Mouse (Mus musculus) forebrain, embryonic 14.5 days (tissue): ENCODE data around the gene Socs2. TPM values are rescaled to one million over a fixed set of nuclear protein-coding genes. Genes with fewer than 3 reads are reported as not detected.

ENCODE experiments used
- ATAC-seq: fragments of 200-750 bp; cut with Nextera tagmentation; 2 replicates; pipeline ENCODE4 v1.8.0; 2017; ENCODE audit warnings: mild to moderate bottlenecking, moderate library complexity
- DNase-seq: peaks from one replicate; pipeline ENCODE4 v3.0.0-alpha.2; 2015; ENCODE audit warnings: low spot score
- H3K27ac ChIP-seq: fragments of 300-500 bp; sonication (generic); 2 replicates; pipeline ENCODE4 v1.5.1; 2014; ENCODE audit warnings: low read depth, mild to moderate bottlenecking, control low read depth, low read length, moderate library complexity
- H3K27me3 ChIP-seq: fragments of 300-500 bp; sonication (generic); replicated peaks from 2 replicates; pipeline ENCODE4 v1.6.1; 2014; ENCODE audit warnings: low read length, control low read depth, mixed read lengths; ENCODE audit not compliant: control insufficient read depth, insufficient read depth
- H3K36me3 ChIP-seq: fragments of 300-500 bp; sonication (generic); 2 replicates; pipeline ENCODE4 v1.6.1; 2014; ENCODE audit warnings: low read length, control low read depth; ENCODE audit not compliant: control insufficient read depth, insufficient read depth
- H3K4me1 ChIP-seq: fragments of 300-500 bp; sonication (generic); 2 replicates; pipeline ENCODE4 v1.6.1; 2014; ENCODE audit warnings: antibody characterized with exemption, low read length, control low read depth; ENCODE audit not compliant: control insufficient read depth, insufficient read depth
- H3K4me2 ChIP-seq: fragments of 300-500 bp; sonication (generic); 2 replicates; pipeline ENCODE4 v1.6.1; 2014; ENCODE audit warnings: mild to moderate bottlenecking, control low read depth, low read length
- H3K4me3 ChIP-seq: fragments of 300-500 bp; sonication (generic); 2 replicates; pipeline ENCODE4 v1.5.1; 2014; ENCODE audit warnings: low read depth, low read length, control low read depth
- H3K9ac ChIP-seq: fragments of 300-500 bp; sonication (generic); 2 replicates; pipeline ENCODE4 v1.6.1; 2014; ENCODE audit warnings: mild to moderate bottlenecking, low read length, control low read depth, moderate library complexity
- H3K9me3 ChIP-seq: fragments of 300-500 bp; sonication (generic); replicated peaks from 2 replicates; pipeline ENCODE4 v1.6.1; 2016; ENCODE audit warnings: low read length, control low read depth, mixed read lengths; ENCODE audit not compliant: control insufficient read depth
- WGBS: fragments of 180-500 bp; shearing (Covaris S2); extraction: QIAGEN DNeasy Blood & Tissue Kit; methylation state at CpG from one replicate; pipeline ENCODE4 v1.1.7; 2014; 5-methylcytosine and 5-hydroxymethylcytosine counted together
- polyA plus RNA-seq: library from polyadenylated mRNA; unstranded; fragments of >200 nt; fragmentation: Nextera tagmentation; extraction: Ambion mirVana; gene quantifications from 2 replicates; pipeline ENCODE4 v1.2.1, GENCODE M21; 2014

Socs2 gene
- polyA plus RNA-seq, 1 experiment from 2014 or later: 145 TPM

- H3K4me1 ChIP-seq: no peaks in the 10 kb centered on the region
- 84% methylated on average over 5 of the region's 5 CpGs for WGBS
- no peak overlapping the region for H3K9ac ChIP-seq
- DNase-seq (no peak), ATAC-seq (no peak)
- no peaks in the 10 kb centered on the region for H3K9me3 ChIP-seq
- H3K4me3 ChIP-seq: no peak overlapping the region
- H3K4me2 ChIP-seq: no peak overlapping the region
- H3K27ac ChIP-seq: no peak overlapping the region
- no peaks in the 10 kb centered on the region for H3K36me3 ChIP-seq
- H3K27me3 ChIP-seq: no peaks in the 10 kb centered on the region
Measured at GRCm38 (mm10) chr10:95453282-95453681, 36.3 kb upstream of the Socs2 start.

DNA sequence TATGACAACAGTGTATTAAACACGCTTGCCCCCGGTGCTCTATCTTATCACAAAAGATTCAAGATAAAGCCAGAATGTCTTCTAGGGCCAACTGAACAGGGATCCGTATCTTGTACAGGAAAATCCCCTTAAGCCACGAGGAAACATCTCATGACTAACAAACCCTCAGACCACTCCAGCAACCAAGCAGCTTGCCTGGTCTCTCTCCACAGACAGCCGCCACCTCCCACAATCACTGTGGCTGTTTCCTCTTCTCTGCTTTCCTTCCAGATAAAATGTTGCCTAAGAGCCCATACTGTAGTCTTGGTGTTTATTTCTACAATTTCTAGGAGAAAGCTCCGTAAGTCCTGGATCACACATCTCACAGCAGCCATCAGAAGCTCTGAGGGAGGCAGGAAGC is 32.1 kb upstream of the Socs2 start:
- WGBS: 94% methylated on average over 6 of the region's 6 CpGs
- Histone ChIP-seq H3K9me3 (no peaks in the 10 kb centered on the region), H3K4me2 (no peak overlapping the region), H3K36me3 (no peaks in the 10 kb centered on the region), H3K4me1 (no peaks in the 10 kb centered on the region), H3K9ac (no peak overlapping the region), H3K27me3 (no peaks in the 10 kb centered on the region), H3K4me3 (no peak overlapping the region), H3K27ac (no peak overlapping the region)
- DNase-seq (no peak), ATAC-seq (no peak)

- ATAC-seq (no peak), DNase-seq (no peak)
- H3K4me3 ChIP-seq: no peak overlapping the region
- 94% methylated on average over 16 of the region's 16 CpGs for WGBS
- H3K27ac ChIP-seq: no peak overlapping the region
- H3K4me1 ChIP-seq: no peaks in the 10 kb centered on the region
- H3K36me3 ChIP-seq: no peaks in the 10 kb centered on the region
- no peaks in the 10 kb centered on the region for H3K27me3 ChIP-seq
- no peaks in the 10 kb centered on the region for H3K9me3 ChIP-seq
- no peak overlapping the region for H3K9ac ChIP-seq
- no peak overlapping the region for H3K4me2 ChIP-seq
Measured at GRCm38 (mm10) chr10:95447954-95448353, 31.0 kb upstream of the Socs2 start.

DNA sequence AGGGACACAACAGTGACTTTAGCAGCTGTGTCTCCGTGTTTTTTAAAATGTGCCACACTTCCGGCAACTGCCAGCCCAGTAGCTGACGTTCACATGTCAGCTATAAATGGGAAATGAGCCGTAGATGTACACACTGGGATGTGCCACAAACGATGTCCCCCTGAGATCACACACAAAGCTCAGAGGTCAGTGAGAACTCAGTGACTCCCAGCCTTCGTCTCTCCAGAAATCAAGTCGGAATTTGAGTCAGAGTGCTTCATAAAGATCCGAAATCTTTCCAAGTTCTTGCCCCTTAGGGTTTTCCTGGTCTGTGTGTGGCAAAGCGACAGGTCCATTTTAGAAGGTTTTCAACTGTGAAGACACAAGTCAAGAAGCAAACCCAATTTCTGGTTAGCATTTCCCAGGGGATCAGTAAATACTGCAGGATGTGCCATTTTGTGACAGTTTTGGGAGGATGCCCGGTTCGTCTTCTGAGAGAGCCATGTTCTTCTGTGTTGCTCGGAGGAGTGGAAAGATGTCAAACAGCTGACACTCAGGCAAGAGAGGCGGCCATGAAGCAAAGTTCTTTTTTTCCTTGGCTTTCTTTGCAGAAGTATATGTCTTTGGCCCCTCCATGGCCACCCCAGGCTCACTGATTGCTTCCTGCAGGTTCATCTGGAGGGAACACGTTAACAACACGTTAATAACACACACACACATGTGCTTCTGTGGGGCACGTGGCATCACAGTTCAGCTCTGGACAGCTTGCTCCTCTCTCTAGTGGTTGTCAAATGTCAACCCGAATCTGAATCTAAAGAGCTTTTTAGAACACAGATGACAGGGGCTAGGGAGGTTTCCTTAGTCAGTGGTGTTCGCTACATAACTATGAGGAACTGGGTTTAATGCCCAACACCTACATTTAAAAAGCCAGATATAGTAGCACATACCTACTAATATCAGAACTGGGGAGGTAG is 28.4 kb upstream of the Socs2 start:
- no peaks in the 10 kb centered on the region for H3K4me1 ChIP-seq
- ATAC-seq (no peak), DNase-seq (no peak)
- no peaks in the 10 kb centered on the region for H3K36me3 ChIP-seq
- no peak overlapping the region for H3K9ac ChIP-seq
- 85% methylated on average over 18 of the region's 18 CpGs for WGBS
- no peak overlapping the region for H3K27ac ChIP-seq
- no peaks in the 10 kb centered on the region for H3K27me3 ChIP-seq
- H3K9me3 ChIP-seq: no peaks in the 10 kb centered on the region
- H3K4me2 ChIP-seq: no peak overlapping the region
- no peak overlapping the region for H3K4me3 ChIP-seq

DNA sequence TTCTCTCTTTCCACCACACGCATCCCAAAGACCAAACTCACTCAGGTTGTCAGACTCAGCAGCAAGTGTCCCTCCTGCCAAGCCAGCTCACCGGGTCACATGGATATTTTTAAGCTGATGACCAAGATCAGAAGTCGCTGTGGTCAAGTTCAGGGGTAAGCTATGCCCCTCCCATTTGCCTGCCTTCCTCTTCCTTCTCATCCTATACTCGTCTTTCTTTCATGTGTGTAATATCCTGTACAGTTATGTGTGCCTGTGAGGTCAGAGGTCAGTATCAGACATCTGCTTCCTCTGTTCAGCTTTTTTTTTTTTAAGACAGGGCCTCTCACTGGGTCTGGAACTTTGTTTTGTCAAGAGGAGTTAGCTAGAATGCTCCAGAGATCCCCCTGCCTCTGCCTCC is 25.4 kb upstream of the Socs2 start:
- DNase-seq: no peak
- Histone ChIP-seq H3K4me2 (no peak overlapping the region), H3K27me3 (no peaks in the 10 kb centered on the region), H3K4me1 (no peaks in the 10 kb centered on the region), H3K36me3 (no peaks in the 10 kb centered on the region), H3K27ac (no peak overlapping the region), H3K4me3 (no peak overlapping the region), H3K9me3 (no peaks in the 10 kb centered on the region), H3K9ac (no peak overlapping the region)
- 91% methylated on average over 4 of the region's 4 CpGs for WGBS
- no peak for ATAC-seq

- no peaks in the 10 kb centered on the region for H3K27me3 ChIP-seq
- no peak overlapping the region for H3K4me2 ChIP-seq
- no peaks in the 10 kb centered on the region for H3K36me3 ChIP-seq
- no peaks in the 10 kb centered on the region for H3K9me3 ChIP-seq
- no peak overlapping the region for H3K4me3 ChIP-seq
- ATAC-seq: no peak
- WGBS: 58% methylated on average over 2 of the region's 2 CpGs
- H3K9ac ChIP-seq: no peak overlapping the region
- no peak overlapping the region for H3K27ac ChIP-seq
- H3K4me1 ChIP-seq: no peaks in the 10 kb centered on the region
- DNase-seq: no peak
Measured at GRCm38 (mm10) chr10:95440566-95440965, 23.6 kb upstream of the Socs2 start.

DNA sequence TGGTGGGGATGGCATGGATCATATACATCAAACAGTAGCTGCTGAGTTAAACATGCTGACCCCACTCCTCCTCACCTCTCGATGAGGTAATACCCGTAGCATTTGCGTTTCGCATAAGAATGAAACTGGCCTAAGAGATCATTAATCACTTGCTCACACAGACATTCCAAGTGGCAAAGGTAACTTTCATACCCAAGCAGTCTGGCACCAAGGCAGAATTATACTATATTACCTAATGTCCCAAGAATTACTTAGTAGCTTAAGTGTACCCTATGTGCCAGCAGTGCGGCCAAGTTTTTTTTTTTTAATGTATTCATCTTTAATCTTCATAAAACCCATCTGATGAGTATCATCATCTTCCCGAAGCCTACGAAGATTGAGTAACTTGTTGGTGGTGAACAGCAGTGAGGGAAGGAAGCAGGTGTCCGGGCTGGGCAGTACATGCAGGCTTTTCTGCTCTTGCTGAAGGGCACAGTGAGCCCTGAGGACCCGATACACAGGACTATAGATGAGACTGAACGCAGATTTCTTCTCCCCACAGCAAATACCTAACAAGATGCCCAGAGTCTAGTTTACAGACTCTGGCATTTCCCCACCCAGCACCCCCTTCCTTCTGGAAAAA is 22.8 kb upstream of the Socs2 start:
- Histone ChIP-seq H3K27ac (no peak overlapping the region), H3K4me3 (no peak overlapping the region), H3K4me2 (no peak overlapping the region), H3K27me3 (no peaks in the 10 kb centered on the region), H3K4me1 (no peaks in the 10 kb centered on the region), H3K36me3 (no peaks in the 10 kb centered on the region), H3K9me3 (no peaks in the 10 kb centered on the region), H3K9ac (no peak overlapping the region)
- DNase-seq (no peak), ATAC-seq (no peak)
- 93% methylated on average over 10 of the region's 10 CpGs for WGBS

DNA sequence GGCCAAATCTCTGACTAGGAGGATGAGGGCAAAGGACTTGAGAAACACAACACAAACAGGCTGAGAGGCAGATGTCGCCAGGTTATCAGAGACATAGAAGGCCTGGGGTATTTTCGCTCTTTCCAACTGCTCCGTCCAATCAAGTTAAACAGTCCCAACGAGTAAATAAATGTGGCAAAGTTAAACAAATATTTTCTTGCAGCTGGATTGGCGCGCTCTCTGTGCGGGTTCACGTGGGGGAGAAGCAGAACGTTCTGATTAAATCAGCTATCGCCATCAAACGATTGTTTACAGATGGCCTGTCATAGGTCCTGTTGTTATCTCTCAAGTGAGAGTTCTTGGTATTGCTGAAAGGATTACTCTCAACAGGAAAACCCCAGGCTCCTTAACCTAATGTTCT is 22.0 kb upstream of the Socs2 start:
- Histone ChIP-seq H3K9ac (no peak overlapping the region), H3K27ac (no peak overlapping the region), H3K4me3 (no peak overlapping the region), H3K27me3 (no peaks in the 10 kb centered on the region), H3K4me2 (no peak overlapping the region), H3K4me1 (no peaks in the 10 kb centered on the region), H3K9me3 (no peaks in the 10 kb centered on the region), H3K36me3 (no peaks in the 10 kb centered on the region)
- ATAC-seq: no peak
- DNase-seq: no peak
- WGBS: 86% methylated on average over 11 of the region's 11 CpGs

- Histone ChIP-seq H3K27ac (no peak overlapping the region), H3K4me2 (no peak overlapping the region), H3K9ac (no peak overlapping the region), H3K27me3 (no peaks in the 10 kb centered on the region), H3K4me1 (no peaks in the 10 kb centered on the region), H3K4me3 (no peak overlapping the region), H3K9me3 (no peaks in the 10 kb centered on the region), H3K36me3 (no peaks in the 10 kb centered on the region)
- DNase-seq (no peak), ATAC-seq (no peak)
- WGBS: 95% methylated on average over 10 of the region's 10 CpGs
Measured at GRCm38 (mm10) chr10:95430271-95430670, 13.3 kb upstream of the Socs2 start.
